Mouse (Mus musculus) mammary gland, adult 2 months (tissue): ENCODE results near the gene Vcam1. TPM values are rescaled to one million over a fixed set of nuclear protein-coding genes. Genes with fewer than 3 reads are reported as not detected.

Experiments
- polyA plus RNA-seq: library from polyadenylated mRNA; depleted of rRNA; stranded (reverse); fragments of >200 nt; gene quantifications from 2 replicates; pipeline ENCODE4 v1.2.3, GENCODE M21; 2012; ENCODE audit warnings: low replicate concordance; rRNA removed

The Vcam1 gene
- 3.5 and 7.9 TPM in 2 replicates for polyA plus RNA-seq

GRCm38 (mm10) chr3:116129259-116129738 is at the start of gene Vcam1:
TSS of gene Vcam1 (minus strand) at chr3:116129688.

Other genes starting within 250 kb of the Vcam1 start
- 4.2 and 7.7 TPM in 2 replicates for gene Dph5, start 241.9 kb downstream of the Vcam1 start, polyA plus RNA-seq
- 9.5 and 21.8 TPM in 2 replicates for gene Slc30a7, start 122.3 kb downstream of the Vcam1 start, polyA plus RNA-seq
- 12.1 and 16.3 TPM in 2 replicates for gene Extl2, start 122.2 kb downstream of the Vcam1 start, polyA plus RNA-seq
- 0.85 and 3.5 TPM in 2 replicates for gene Gpr88, start 123.8 kb upstream of the Vcam1 start, polyA plus RNA-seq